Mouse (Mus musculus) hindbrain, postnatal 0 days (tissue): ENCODE data around the gene D930048N14Rik. TPM values are rescaled to one million over a fixed set of nuclear protein-coding genes. Genes with fewer than 3 reads are reported as not detected.
A peak's percentile ranks its signal among the peaks of the same experiment; 100 is the strongest.

ENCODE experiments used
- ATAC-seq: fragments of 200-750 bp; cut with Nextera tagmentation; 2 replicates; pipeline ENCODE4 v1.8.0; 2017; ENCODE audit warnings: mild to moderate bottlenecking, moderate TSS enrichment, moderate library complexity
- DNase-seq: peaks from one replicate; pipeline ENCODE4 v3.0.0-alpha.2; 2015; ENCODE audit warnings: low spot score
- H3K27ac ChIP-seq: fragments of 300-500 bp; sonication (generic); 2 replicates; pipeline ENCODE4 v1.5.1; 2014; ENCODE audit warnings: mild to moderate bottlenecking
- H3K27me3 ChIP-seq: fragments of 300-500 bp; sonication (generic); 2 replicates; pipeline ENCODE4 v1.6.1; 2014; ENCODE audit warnings: low read length, mixed read lengths; ENCODE audit not compliant: insufficient read depth
- H3K36me3 ChIP-seq: fragments of 300-500 bp; sonication (generic); 2 replicates; pipeline ENCODE4 v1.6.1; 2014; ENCODE audit warnings: low read length, mixed read lengths; ENCODE audit not compliant: insufficient read depth
- H3K4me1 ChIP-seq: fragments of 300-500 bp; sonication (generic); 2 replicates; pipeline ENCODE4 v1.6.1; 2014; ENCODE audit warnings: antibody characterized with exemption, low read length, mixed read lengths; ENCODE audit not compliant: insufficient read depth
- H3K4me2 ChIP-seq: fragments of 300-500 bp; sonication (generic); 2 replicates; pipeline ENCODE4 v1.6.1; 2014; ENCODE audit warnings: low read depth, mild to moderate bottlenecking, low read length, moderate library complexity, mixed read lengths
- H3K4me3 ChIP-seq: fragments of 300-500 bp; sonication (generic); 2 replicates; pipeline ENCODE4 v1.5.1; 2014; ENCODE audit warnings: low read length
- H3K9ac ChIP-seq: fragments of 300-500 bp; sonication (generic); replicated peaks from 2 replicates; pipeline ENCODE4 v1.6.1; 2014; ENCODE audit warnings: mild to moderate bottlenecking, low read length, moderate library complexity, mixed read lengths
- H3K9me3 ChIP-seq: fragments of 300-500 bp; sonication (generic); 2 replicates; pipeline ENCODE4 v1.6.1; 2016; ENCODE audit warnings: low read length, mixed read lengths
- CTCF ChIP-seq: IDR thresholded peaks from 2 replicates; pipeline ENCODE4 v1.5.1; 2016; ENCODE audit warnings: antibody characterized with exemption, control low read depth, low read depth
- WGBS: fragments of 180-500 bp; shearing (Covaris S2); extraction: QIAGEN DNeasy Blood & Tissue Kit; methylation state at CpG from one replicate; pipeline ENCODE4 v1.1.7; 2014; 5-methylcytosine and 5-hydroxymethylcytosine counted together
- polyA plus RNA-seq: library from polyadenylated mRNA; unstranded; fragments of >200 nt; fragmentation: Nextera tagmentation; extraction: Ambion mirVana; gene quantifications from 2 replicates; pipeline ENCODE4 v1.2.1, GENCODE M21; 2015
- total RNA-seq: library from RNA; depleted of rRNA; stranded (reverse); fragments of >200 nt; gene quantifications from 2 replicates; pipeline ENCODE4 v1.2.3, GENCODE M21; 2014; rRNA removed

Gene D930048N14Rik
- total RNA-seq, result 0.75 and 2.3 TPM in 2 replicates
- polyA plus RNA-seq, result 1.1 and 1.4 TPM in 2 replicates

GRCm38 (mm10) chr11:51650691-51651515, at the start of gene D930048N14Rik, which contains the start of gene N4bp3:
Gene D930048N14Rik (plus strand): TSS chr11:51650954.
Gene N4bp3 (minus strand): TSS chr11:51650842.
- ATAC-seq (peak; percentile 69), DNase-seq (peak; percentile 73)
- no peak for TF ChIP-seq CTCF
- no peaks in the 10 kb centered on the region for H3K9me3 ChIP-seq
- H3K27me3 ChIP-seq, result no peaks in the 10 kb centered on the region
- H3K4me1 ChIP-seq, result peaks cover 4% of the 10 kb centered on the region; the same call in 1 of the 2 replicates
- 2% methylated on average over 56 of the region's 70 CpGs for WGBS
- H3K4me2 ChIP-seq, result peak within 1 kb of the TSS; percentile 85
- peak within 1 kb of the TSS; percentile 81 for H3K9ac ChIP-seq
- peak within 1 kb of the TSS; percentile 56; the same call in 1 of the 2 replicates for H3K27ac ChIP-seq
- H3K4me3 ChIP-seq, result peak within 1 kb of the TSS; percentile 72
- no peaks in the 10 kb centered on the region for H3K36me3 ChIP-seq

GRCm38 (mm10) chr11:51602253-51602652, 48.5 kb upstream of the D930048N14Rik start:
- no peaks in the 10 kb centered on the region for H3K4me1 ChIP-seq
- H3K9ac ChIP-seq, result no peak overlapping the region
- ATAC-seq (no peak), DNase-seq (no peak)
- H3K4me3 ChIP-seq, result no peak overlapping the region
- no peak overlapping the region for H3K4me2 ChIP-seq
- no peaks in the 10 kb centered on the region for H3K9me3 ChIP-seq
- H3K27me3 ChIP-seq, result no peaks in the 10 kb centered on the region
- no peak overlapping the region for H3K27ac ChIP-seq
- H3K36me3 ChIP-seq, result peaks cover 72% of the 10 kb centered on the region
- no peak for TF ChIP-seq CTCF
- WGBS, result 90% methylated on average over 3 of the region's 3 CpGs

DNA sequence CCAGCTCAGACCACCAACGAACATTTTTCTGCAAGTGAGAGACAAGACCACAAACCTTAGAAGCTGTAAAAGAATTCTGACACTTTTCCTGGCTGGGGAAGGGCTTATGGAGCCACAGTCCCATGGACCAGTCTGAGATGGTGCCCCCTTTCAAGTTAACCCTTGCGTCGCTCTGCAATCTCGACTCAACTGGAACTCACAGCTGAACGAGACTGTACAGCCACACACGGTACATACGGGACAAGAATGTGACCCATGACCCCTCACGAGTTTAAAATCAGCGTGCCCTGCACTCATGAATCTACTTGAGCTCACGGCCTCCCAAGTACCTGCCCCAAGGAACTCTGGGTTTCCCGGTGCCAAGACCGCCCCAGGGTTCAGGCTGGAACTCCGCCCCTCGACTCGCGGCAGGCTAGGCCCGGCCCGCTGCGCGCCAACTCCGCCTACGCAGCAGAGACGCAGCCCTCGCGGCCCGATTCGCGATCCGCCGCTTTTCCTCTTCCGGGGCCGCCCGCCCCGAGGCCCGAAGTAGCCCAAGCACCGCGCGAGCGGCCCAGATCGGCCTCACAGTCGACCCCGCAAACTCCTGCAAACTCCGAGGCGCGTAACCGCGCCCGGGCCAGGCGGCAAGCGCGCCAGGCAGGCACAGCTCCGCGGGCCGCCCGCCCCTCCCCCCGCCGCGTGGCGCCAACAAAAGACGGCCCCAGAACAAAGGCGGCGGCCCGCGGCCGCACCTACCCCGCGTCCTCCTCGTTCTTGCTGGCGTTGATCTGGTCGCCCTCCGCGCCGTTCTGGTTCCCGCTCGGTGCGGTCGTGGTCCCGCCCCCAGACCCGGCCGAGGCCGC, 44.9 kb upstream of the D930048N14Rik start:
- WGBS, result under 1% methylated on average over 71 of the region's 81 CpGs
- Histone ChIP-seq H3K9ac (peak overlapping the region; percentile 96), H3K4me3 (peak overlapping the region; percentile 99), H3K4me2 (peak overlapping the region; percentile 82), H3K4me1 (no peaks in the 10 kb centered on the region), H3K9me3 (no peaks in the 10 kb centered on the region), H3K27me3 (no peaks in the 10 kb centered on the region), H3K27ac (peak overlapping the region; percentile 96), H3K36me3 (peaks cover 37% of the 10 kb centered on the region)
- ATAC-seq (peak; percentile 47), DNase-seq (peak; percentile 87)
- no peak for TF ChIP-seq CTCF

- Histone ChIP-seq H3K9me3 (no peaks in the 10 kb centered on the region), H3K4me1 (no peaks in the 10 kb centered on the region), H3K36me3 (peaks cover 29% of the 10 kb centered on the region), H3K27me3 (no peaks in the 10 kb centered on the region), H3K4me2 (peak within 1 kb of the TSS; percentile 82), H3K4me3 (peak within 1 kb of the TSS; percentile 99), H3K9ac (peak within 1 kb of the TSS; percentile 96), H3K27ac (peak within 1 kb of the TSS; percentile 96)
- WGBS, result under 1% methylated on average over 82 of the region's 91 CpGs
- DNase-seq, result peak; percentile 99
- no peak for TF ChIP-seq CTCF
- peak; percentile 97 for ATAC-seq
Observed at GRCm38 (mm10) chr11:51606447-51607095, 44.2 kb upstream of the D930048N14Rik start, which contains the start of gene Hnrnpab. Gene Hnrnpab (minus strand): TSS chr11:51606847.

GRCm38 (mm10) chr11:51607096-51607738, 43.5 kb upstream of the D930048N14Rik start:
- no peak for TF ChIP-seq CTCF
- no peak for DNase-seq
- Histone ChIP-seq H3K4me2 (peak overlapping the region; percentile 82), H3K4me1 (no peaks in the 10 kb centered on the region), H3K27me3 (no peaks in the 10 kb centered on the region), H3K36me3 (peaks cover 23% of the 10 kb centered on the region), H3K27ac (peak overlapping the region; percentile 96), H3K9me3 (no peaks in the 10 kb centered on the region), H3K4me3 (peak overlapping the region; percentile 99), H3K9ac (peak overlapping the region; percentile 96)
- ATAC-seq, result peak; percentile 62; the same call in 1 of the 2 replicates
- 6% methylated on average over 15 of the region's 15 CpGs for WGBS
